Mouse (Mus musculus): Measurements from ENCODE around the gene Plpp1.

DNA sequence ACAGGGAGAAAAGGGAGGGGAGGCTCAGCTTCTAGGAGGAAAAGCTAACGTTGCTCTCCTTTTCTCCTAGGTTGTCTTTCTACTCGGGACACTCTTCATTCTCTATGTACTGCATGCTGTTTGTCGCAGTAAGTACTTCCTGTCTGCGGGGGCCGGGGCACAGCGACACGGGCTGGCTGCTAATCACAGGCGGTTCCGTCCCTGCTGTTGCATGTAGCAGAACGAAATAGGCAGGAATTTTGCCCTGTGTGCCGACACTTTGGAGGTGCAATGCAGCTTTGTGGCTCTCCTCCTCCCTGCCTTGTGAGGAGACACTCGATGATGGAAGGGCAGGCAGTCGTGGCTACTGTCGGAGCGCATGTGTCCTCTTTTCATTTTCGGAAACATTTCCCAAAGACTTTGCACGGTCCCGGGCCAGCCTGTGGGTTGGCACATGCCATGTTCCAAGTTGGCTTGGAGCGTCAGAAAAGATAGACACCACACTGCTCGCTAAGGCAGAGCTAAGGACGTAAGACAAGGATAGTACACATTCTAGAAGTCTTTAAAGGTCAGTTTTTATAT, 59.1 kb downstream of the Plpp1 start:
- TF ChIP-seq POLR2A (IDR thresholded peaks at IDR 0.05; ENCODE audit: borderline replicate concordance, extremely low read depth, low read depth, low read length) (no peak), CTCF (IDR thresholded peaks at IDR 0.05; ENCODE audit: insufficient read depth, low read length) (no peak)
